Mouse (Mus musculus) bone marrow macrophage, adult 2 months (primary cell): ENCODE measurements around the gene Trim72. TPM values are rescaled to one million over a fixed set of nuclear protein-coding genes. Genes with fewer than 3 reads are reported as not detected.
"Not testable (repeated sequence)": the region's sequence is repeated elsewhere in the genome, so short reads cannot be mapped to it uniquely, and the experiment has no call there.

Source experiments
- H3K27ac ChIP-seq: 2 replicates; pipeline ENCODE4 v1.5.1; 2012; ENCODE audit warnings: low read depth, low read length; ENCODE audit not compliant: insufficient read depth
- H3K4me1 ChIP-seq: 2 replicates; pipeline ENCODE4 v1.6.1; 2012; ENCODE audit warnings: low read length; ENCODE audit not compliant: control insufficient read depth, insufficient read depth
- H3K4me3 ChIP-seq: 2 replicates; pipeline ENCODE4 v1.5.1; 2012; ENCODE audit warnings: mild to moderate bottlenecking, low read length, moderate library complexity; ENCODE audit not compliant: insufficient read depth
- CTCF ChIP-seq: IDR thresholded peaks from 2 replicates; pipeline ENCODE4 v1.5.1; 2012; ENCODE audit warnings: low read depth, mild to moderate bottlenecking, low read length, moderate library complexity
- POLR2A ChIP-seq: IDR thresholded peaks from 2 replicates; pipeline ENCODE4 v1.6.1; 2012; ENCODE audit warnings: mild to moderate bottlenecking, low read depth, low read length, borderline replicate concordance
- polyA plus RNA-seq: library from polyadenylated mRNA; stranded (reverse); fragments of >200 nt; gene quantifications from 2 replicates; pipeline ENCODE4 v1.2.4, GENCODE M21; 2012; ENCODE audit not compliant: missing spikeins, insufficient read depth, insufficient read length

Trim72 gene
- polyA plus RNA-seq, 1 experiment = not detected

- TF ChIP-seq CTCF (no peak), POLR2A (no peak)
- H3K27ac ChIP-seq = no peak overlapping the region
These were observed 20.6 kb downstream of the Trim72 start for GRCm38 (mm10) chr7:128024364-128024763.

DNA sequence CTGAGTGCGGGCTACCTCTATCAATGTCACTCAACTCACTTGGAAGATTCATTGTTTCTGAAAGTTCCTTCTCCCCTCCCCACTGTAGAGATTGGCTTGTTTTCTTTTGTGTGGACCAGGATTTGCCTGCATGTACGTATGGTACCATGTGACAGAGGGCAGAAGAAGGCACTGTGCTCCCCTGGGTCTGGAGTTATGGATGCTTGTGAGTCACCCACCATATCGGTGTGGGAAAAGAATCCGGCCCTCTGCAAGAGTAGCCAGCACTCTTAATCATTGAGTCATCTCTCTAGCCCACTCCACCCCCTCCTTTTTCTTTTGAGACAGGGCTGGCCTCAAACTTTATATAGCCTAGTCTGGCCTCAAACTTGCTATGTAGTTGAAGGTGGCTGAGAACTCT, 21.2 kb downstream of the Trim72 start:
- H3K4me1 ChIP-seq = peaks cover 13% of the 10 kb centered on the region
- no peak overlapping the region for H3K27ac ChIP-seq
- no peak for TF ChIP-seq CTCF
- H3K4me3 ChIP-seq = no peak overlapping the region

More at GRCm38 (mm10) chr7:128024364-128024763, 20.6 kb downstream of the Trim72 start:
- H3K4me1 ChIP-seq = peaks cover 13% of the 10 kb centered on the region
- H3K4me3 ChIP-seq = no peak overlapping the region

DNA sequence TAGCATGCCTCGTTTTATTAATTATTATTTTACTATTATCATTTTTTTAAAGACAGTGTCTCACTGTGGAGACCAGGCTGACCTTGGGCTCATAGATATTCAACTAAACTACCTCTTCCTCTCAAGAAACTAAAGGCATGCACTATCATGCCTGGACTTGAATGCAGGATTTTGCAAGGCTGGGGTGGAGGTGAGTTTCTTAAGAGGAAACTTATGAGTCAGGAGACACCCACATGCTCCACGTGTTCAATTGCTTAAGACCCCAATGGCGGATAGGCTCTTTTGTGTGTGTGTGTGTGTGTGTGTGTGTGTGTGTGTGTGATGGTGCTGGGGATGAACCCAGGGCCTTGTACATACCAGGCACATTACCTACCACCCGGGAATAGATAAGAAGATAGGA, 21.6 kb downstream of the Trim72 start:
- Histone ChIP-seq H3K4me1 (peaks cover 13% of the 10 kb centered on the region), H3K27ac (no peak overlapping the region), H3K4me3 (no peak overlapping the region)
- TF ChIP-seq POLR2A = no peak
- no peak for TF ChIP-seq CTCF

GRCm38 (mm10) chr7:128031403-128031976, 27.7 kb downstream of the Trim72 start:
- Histone ChIP-seq H3K27ac (no peak overlapping the region), H3K4me3 (no peak overlapping the region), H3K4me1 (peaks cover 16% of the 10 kb centered on the region)
- TF ChIP-seq POLR2A (no peak), CTCF (no peak)

DNA sequence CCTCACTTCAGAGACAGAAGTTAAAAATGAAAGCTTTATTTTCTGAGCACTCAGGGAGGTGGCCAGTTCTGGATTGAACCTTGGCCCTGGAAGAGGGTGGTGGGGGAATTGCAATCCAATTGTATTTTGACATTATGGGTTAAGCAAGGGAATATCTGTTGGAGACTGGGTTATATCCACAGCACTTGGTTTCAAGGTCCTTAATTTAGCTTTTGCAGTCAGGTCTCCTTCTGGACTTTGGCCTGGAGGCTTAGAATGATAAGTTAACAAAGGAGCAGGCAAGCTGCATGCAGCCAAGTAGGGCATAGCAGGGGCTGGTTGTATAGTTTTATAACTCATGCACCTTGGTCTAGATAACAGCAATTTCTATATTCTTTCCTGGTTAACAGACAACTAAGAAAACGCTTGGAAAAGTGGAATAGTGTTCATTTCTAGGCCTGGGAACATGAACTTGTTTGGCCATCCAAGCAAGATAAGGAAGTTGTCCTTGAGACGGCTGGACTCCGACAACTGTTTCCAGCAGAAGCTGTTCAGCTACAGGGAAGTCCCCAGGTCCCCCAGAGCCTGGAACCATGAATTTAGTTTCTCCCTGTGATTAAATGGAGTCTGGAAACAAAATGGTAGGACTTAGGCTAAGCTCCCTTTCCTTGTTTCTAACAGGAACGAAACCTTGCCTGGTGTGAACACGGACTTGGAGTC, 28.7 kb downstream of the Trim72 start:
- TF ChIP-seq CTCF (no peak), POLR2A (no peak)
- Histone ChIP-seq H3K27ac (no peak overlapping the region), H3K4me1 (peaks cover 14% of the 10 kb centered on the region), H3K4me3 (no peak overlapping the region)

DNA sequence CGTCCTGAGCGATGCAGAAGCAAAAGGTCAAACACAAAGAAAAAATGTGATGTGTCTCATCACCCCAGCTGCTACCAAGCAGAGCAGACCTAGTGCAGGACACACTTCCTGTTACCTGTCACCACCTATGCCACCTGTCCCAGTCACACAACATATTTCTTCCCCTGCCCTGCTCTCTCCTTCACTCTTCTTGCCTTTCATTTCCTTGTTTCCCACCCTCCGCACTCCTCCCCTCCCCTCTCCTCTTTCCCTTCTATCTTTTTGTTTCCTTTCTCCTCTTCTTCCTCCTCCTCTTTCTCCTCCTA, 29.2 kb downstream of the Trim72 start:
- TF ChIP-seq CTCF (no peak), POLR2A (no peak)
- Histone ChIP-seq H3K27ac (no peak overlapping the region), H3K4me3 (no peak overlapping the region), H3K4me1 (peaks cover 14% of the 10 kb centered on the region)

DNA sequence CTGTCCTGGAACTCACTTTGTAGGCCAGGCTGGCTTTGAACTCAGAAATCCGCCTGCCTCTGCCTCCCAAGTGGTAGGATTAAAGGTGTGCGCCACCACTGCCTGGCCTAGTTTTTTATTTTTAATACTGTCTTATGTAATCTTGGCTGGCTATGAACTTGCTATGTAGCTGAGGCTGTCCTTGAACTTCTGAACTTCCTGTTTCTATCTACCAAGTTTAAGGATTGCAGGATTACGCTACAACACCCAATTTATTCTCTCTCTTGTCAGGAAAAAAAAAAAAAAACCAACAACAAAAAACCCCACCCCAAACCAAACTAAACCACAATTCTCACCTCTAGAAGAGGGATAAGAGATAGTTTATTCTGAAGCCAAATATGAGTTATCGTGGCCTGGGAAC, 29.9 kb downstream of the Trim72 start:
- TF ChIP-seq CTCF = no peak
- TF ChIP-seq POLR2A = no peak
- Histone ChIP-seq H3K27ac (no peak overlapping the region), H3K4me3 (no peak overlapping the region), H3K4me1 (peaks cover 14% of the 10 kb centered on the region)

DNA sequence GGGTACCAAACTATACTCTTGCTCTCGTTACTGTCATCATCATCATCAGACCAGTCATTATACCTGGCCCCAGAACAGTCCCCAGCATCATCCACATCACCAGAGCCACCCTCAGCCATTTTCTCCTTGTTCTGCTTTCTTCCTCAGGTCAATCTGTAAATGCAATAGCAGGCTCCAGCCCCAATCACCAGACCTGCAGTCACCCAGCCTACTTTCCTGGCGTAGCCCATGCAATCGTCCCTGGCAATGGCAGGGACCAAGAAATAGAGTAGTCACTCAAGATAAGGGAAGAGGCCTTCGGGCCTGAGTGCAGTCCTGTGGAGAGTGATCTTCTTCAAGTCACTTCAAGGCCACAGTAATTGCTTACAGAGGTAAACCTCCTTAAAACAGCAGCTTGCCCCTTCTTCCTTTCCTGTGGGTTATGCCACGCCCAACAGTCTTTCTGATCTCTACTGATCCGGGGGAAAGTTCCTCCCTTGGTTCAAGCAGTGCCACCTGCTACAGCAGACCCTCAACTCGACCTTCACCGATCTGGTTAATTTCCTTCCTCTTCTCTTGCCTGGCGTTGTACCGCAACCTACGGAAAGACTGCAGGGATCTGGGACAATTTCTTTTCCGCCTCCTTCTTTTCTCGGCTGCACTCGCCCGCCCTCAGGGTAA, 38.5 kb downstream of the Trim72 start:
- H3K27ac ChIP-seq, H3K4me1 ChIP-seq, H3K4me3 ChIP-seq: not testable (repeated sequence)

DNA sequence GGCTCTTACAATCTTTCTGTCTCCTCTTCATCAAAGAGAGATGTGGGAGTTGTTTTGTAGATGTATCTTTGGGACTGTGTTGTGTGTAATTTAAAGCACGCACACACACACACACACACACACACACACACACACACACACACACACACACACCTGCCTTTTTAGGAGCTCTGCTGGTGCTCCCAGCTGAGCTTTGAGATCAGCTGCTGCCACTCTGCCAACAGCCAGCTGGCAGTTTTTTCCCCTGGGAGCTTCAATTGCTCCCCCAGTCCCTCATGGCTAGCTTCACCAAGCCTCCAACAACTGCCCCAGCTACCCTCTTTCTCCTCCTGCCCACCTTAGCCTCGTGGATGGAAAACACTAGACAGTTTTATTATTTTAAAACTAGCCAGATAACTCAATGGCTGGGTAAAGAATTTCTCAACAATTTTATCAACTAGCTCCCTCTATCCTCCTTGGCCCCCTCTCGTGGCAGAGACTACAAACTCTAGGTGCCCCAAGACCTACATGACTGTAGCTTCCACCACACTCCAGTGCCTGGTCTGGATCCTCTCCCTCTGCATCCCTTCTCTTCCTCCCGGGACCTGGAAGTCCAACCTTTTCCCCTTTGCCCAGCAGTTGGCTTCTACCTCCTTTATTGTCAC, 40.5 kb downstream of the Trim72 start:
- H3K4me3 ChIP-seq = no peak overlapping the region
- H3K4me1 ChIP-seq = peaks cover 12% of the 10 kb centered on the region
- TF ChIP-seq CTCF (no peak), POLR2A (no peak)
- H3K27ac ChIP-seq = no peak overlapping the region

DNA sequence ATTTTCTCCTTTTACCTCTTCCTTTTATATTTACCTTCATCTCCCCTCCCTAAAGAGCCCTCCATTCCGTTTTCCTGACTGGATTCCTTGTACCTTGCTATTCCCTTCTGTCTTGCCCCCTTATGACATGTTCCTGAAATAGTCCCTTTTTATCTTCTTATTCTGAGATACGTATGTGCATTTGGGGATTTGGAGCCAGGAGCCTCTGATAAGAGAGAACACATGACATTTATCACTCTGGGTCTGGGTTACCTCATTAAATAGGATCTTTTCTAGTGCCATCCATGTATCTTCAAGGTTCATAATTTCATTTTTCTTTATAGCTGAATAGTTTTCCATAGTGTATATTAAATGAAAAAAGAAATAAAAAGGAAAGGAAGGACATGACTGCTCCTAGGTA, 41.9 kb downstream of the Trim72 start:
- Histone ChIP-seq H3K4me3 (no peak overlapping the region), H3K4me1 (peaks cover 25% of the 10 kb centered on the region), H3K27ac (no peak overlapping the region)
- TF ChIP-seq POLR2A (no peak), CTCF (no peak)
